Comparison of ENCODE assay signal across 8 mouse cellular contexts in genomic region chr11:94629884-94630198, GRCm38 (mm10). TPM values are rescaled to one million over a fixed set of nuclear protein-coding genes. Genes with fewer than 3 reads are reported as not detected.
DNase-seq lines count a peak whose midpoint lies in the region; ATAC-seq and TF ChIP-seq lines count a peak whose summit lies in the region.

No protein-coding gene starts in this region.

- peak overlapping the region; percentile 84 for H3ac ChIP-seq in myocyte (ENCODE audit: control insufficient read depth, insufficient read length)

- 1% methylated on average over 25 of the region's 28 CpGs for WGBS in embryonic facial prominence, embryonic 11.5 days
- WGBS in intestine, embryonic 16.5 days = under 1% methylated on average over 28 of the region's 28 CpGs

- peak overlapping the region; percentile 81 for H3K4me2 ChIP-seq in embryonic facial prominence, embryonic 11.5 days (ENCODE audit: low read depth, low read length)
- H3K4me2 ChIP-seq in intestine, embryonic 16.5 days (ENCODE audit: low read depth, low read length) = peak overlapping the region; percentile 73
- peak overlapping the region; percentile 94 for H3K4me2 ChIP-seq in myocyte (ENCODE audit: low read depth)

- no peaks in the 10 kb centered on the region for H3K9me3 ChIP-seq in embryonic facial prominence, embryonic 11.5 days (replicated peaks; ENCODE audit: control insufficient read depth, low read length)
- no peaks in the 10 kb centered on the region for H3K9me3 ChIP-seq in intestine, embryonic 16.5 days (ENCODE audit: control insufficient read depth, low read length)

- peaks cover 41% of the 10 kb centered on the region for H3K79me2 ChIP-seq in myocyte (ENCODE audit: control insufficient read depth, insufficient read depth)

- H3K27me3 ChIP-seq in embryonic facial prominence, embryonic 11.5 days (ENCODE audit: control insufficient read depth, insufficient read depth, low read length) = no peaks in the 10 kb centered on the region
- no peaks in the 10 kb centered on the region for H3K27me3 ChIP-seq in intestine, embryonic 16.5 days (replicated peaks; ENCODE audit: control insufficient read depth, insufficient read depth, low read length)
- no peaks in the 10 kb centered on the region for H3K27me3 ChIP-seq in myocyte (ENCODE audit: control insufficient read depth, insufficient read depth, insufficient read length)

- peak overlapping the region; percentile 99 for H3K4me3 ChIP-seq in layer of hippocampus, adult 2 months
- peak overlapping the region; percentile 94 for H3K4me3 ChIP-seq in embryonic facial prominence, embryonic 11.5 days (ENCODE audit: low read depth, low read length)
- H3K4me3 ChIP-seq in intestine, embryonic 16.5 days (ENCODE audit: low read length) = peak overlapping the region; percentile 92
- H3K4me3 ChIP-seq in myocyte = peak overlapping the region; percentile 93

- H3K4me1 ChIP-seq in embryonic facial prominence, embryonic 11.5 days (ENCODE audit: control insufficient read depth, insufficient read depth, low read length) = no peaks in the 10 kb centered on the region
- peaks cover 16% of the 10 kb centered on the region; the same call in 1 of the 2 replicates for H3K4me1 ChIP-seq in intestine, embryonic 16.5 days (ENCODE audit: control insufficient read depth, insufficient read depth, low read length)

- no peak for DNase-seq in layer of hippocampus, adult 2 months (ENCODE audit: low spot score in 2 of 2)
- DNase-seq in layer of hippocampus, adult 18-20 months (ENCODE audit: low spot score in 2 of 2) = no peak
- DNase-seq in embryonic facial prominence, embryonic 11.5 days (ENCODE audit: low spot score) = no peak
- no peak for DNase-seq in thymus, postnatal 0 days (ENCODE audit: low spot score)
- DNase-seq in thymus, postnatal 25 days = no peak
- no peak for DNase-seq in ovary, postnatal 14 days (ENCODE audit: low spot score)

- H3K36me3 ChIP-seq in embryonic facial prominence, embryonic 11.5 days (replicated peaks; ENCODE audit: control insufficient read depth, insufficient read depth, low read depth, low read length) = peaks cover 11% of the 10 kb centered on the region
- 0 out of 2 replicates have a peak, but pooled peaks cover 5% of the 10 kb centered on the region for H3K36me3 ChIP-seq in intestine, embryonic 16.5 days (ENCODE audit: control insufficient read depth, insufficient read depth, low read length)
- H3K36me3 ChIP-seq in myocyte (ENCODE audit: control insufficient read depth, insufficient read depth) = peaks cover 25% of the 10 kb centered on the region

- TF ChIP-seq CTCF in layer of hippocampus, adult 2 months (conservative IDR thresholded peaks at IDR 0.05) = no peak

- H3K9ac ChIP-seq in embryonic facial prominence, embryonic 11.5 days (replicated peaks; ENCODE audit: low read length) = peak overlapping the region; percentile 89
- H3K9ac ChIP-seq in intestine, embryonic 16.5 days (ENCODE audit: low read depth, low read length) = peak overlapping the region; percentile 91

- H3K27ac ChIP-seq in layer of hippocampus, adult 2 months = peak overlapping the region; percentile 91
- H3K27ac ChIP-seq in embryonic facial prominence, embryonic 11.5 days (replicated peaks; ENCODE audit: low read depth, low read length) = no peak overlapping the region; the same call in 1 of the 2 replicates
- H3K27ac ChIP-seq in intestine, embryonic 16.5 days (ENCODE audit: low read length) = peak overlapping the region; percentile 90

- TF ChIP-seq POLR2A in myocyte (IDR thresholded peaks at IDR 0.05; ENCODE audit: insufficient read length, low read depth) = no peak

- peak; percentile 48; the same call in 1 of the 2 replicates for ATAC-seq in embryonic facial prominence, embryonic 11.5 days (replicated peaks; ENCODE audit: insufficient number of reproducible peaks, low FRiP score, low TSS enrichment, low read depth)
- ATAC-seq in intestine, embryonic 16.5 days = peak; percentile 55

TF ChIP-seq in myocyte, 11 proteins besides CTCF, POLR2A, EP300 and RAD21:
- no peak for TF ChIP-seq MYOD1 (IDR thresholded peaks at IDR 0.05; ENCODE audit: control insufficient read depth in 1 of 3, insufficient read length in 2 of 3, low read depth in 2 of 3)

RNA-seq across cellular contexts. Expression of gene Lrrc59, which starts 0.3 kb away (rescaled TPM):
- 10 to 100 TPM; 74.8 to 75.8 TPM for total RNA-seq in layer of hippocampus, adult 2 months (2021)
- 10 to 100 TPM; 78.3 to 87.0 TPM for total RNA-seq in layer of hippocampus, adult 18-20 months (2021)
- polyA plus RNA-seq in embryonic facial prominence, embryonic 11.5 days (2014; fragmentation: Nextera tagmentation; extraction: Ambion mirVana) = 171 and 185 TPM in 2 replicates
- polyA plus RNA-seq in intestine, embryonic 16.5 days (2015; fragmentation: Nextera tagmentation; extraction: Ambion mirVana) = 254 and 256 TPM in 2 replicates
- 208 TPM for polyA plus RNA-seq in myocyte (2012; fragmentation: generic; extraction: Trizol)
- polyA plus RNA-seq in thymus, postnatal 0 days (2015; fragmentation: Nextera tagmentation; extraction: Ambion mirVana) = 114 and 118 TPM in 2 replicates

RNA-seq across cellular contexts. Expression of gene Mrpl27, which starts 23.7 kb away (rescaled TPM):
- 10 to 100 TPM; 60.8 to 66.0 TPM for total RNA-seq in layer of hippocampus, adult 2 months (2021)
- total RNA-seq in layer of hippocampus, adult 18-20 months (2021) = 10 to 100 TPM; 74.4 to 79.3 TPM
- 122 and 136 TPM in 2 replicates for polyA plus RNA-seq in embryonic facial prominence, embryonic 11.5 days (2014; fragmentation: Nextera tagmentation; extraction: Ambion mirVana)
- polyA plus RNA-seq in intestine, embryonic 16.5 days (2015; fragmentation: Nextera tagmentation; extraction: Ambion mirVana) = 141 and 151 TPM in 2 replicates
- 59.9 TPM for polyA plus RNA-seq in myocyte (2012; fragmentation: generic; extraction: Trizol)
- polyA plus RNA-seq in thymus, postnatal 0 days (2015; fragmentation: Nextera tagmentation; extraction: Ambion mirVana) = 109 and 134 TPM in 2 replicates

RNA-seq across cellular contexts. Expression of gene Eme1, which starts 23.9 kb away (rescaled TPM):
- total RNA-seq in layer of hippocampus, adult 2 months (2021) = under 1 TPM; 0.27 to 0.41 TPM
- total RNA-seq in layer of hippocampus, adult 18-20 months (2021) = under 1 TPM in 1 of 2 experiments, not detected in 1; 0.25 TPM
- 47.0 and 51.7 TPM in 2 replicates for polyA plus RNA-seq in embryonic facial prominence, embryonic 11.5 days (2014; fragmentation: Nextera tagmentation; extraction: Ambion mirVana)
- polyA plus RNA-seq in intestine, embryonic 16.5 days (2015; fragmentation: Nextera tagmentation; extraction: Ambion mirVana) = 14.4 and 16.0 TPM in 2 replicates
- polyA plus RNA-seq in myocyte (2012; fragmentation: generic; extraction: Trizol) = 2.7 TPM
- polyA plus RNA-seq in thymus, postnatal 0 days (2015; fragmentation: Nextera tagmentation; extraction: Ambion mirVana) = 16.2 and 16.8 TPM in 2 replicates

RNA-seq across cellular contexts. Expression of gene Acsf2, which starts 28.2 kb away (rescaled TPM):
- total RNA-seq in layer of hippocampus, adult 2 months (2021) = 10 to 100 TPM; 18.7 to 19.5 TPM
- 10 to 100 TPM; 17.2 to 19.2 TPM for total RNA-seq in layer of hippocampus, adult 18-20 months (2021)
- 6.8 and 7.1 TPM in 2 replicates for polyA plus RNA-seq in embryonic facial prominence, embryonic 11.5 days (2014; fragmentation: Nextera tagmentation; extraction: Ambion mirVana)
- 3.0 and 3.3 TPM in 2 replicates for polyA plus RNA-seq in intestine, embryonic 16.5 days (2015; fragmentation: Nextera tagmentation; extraction: Ambion mirVana)
- polyA plus RNA-seq in myocyte (2012; fragmentation: generic; extraction: Trizol) = 5.8 TPM
- 2.7 and 3.0 TPM in 2 replicates for polyA plus RNA-seq in thymus, postnatal 0 days (2015; fragmentation: Nextera tagmentation; extraction: Ambion mirVana)

RNA-seq across cellular contexts. Expression of gene Xylt2, which starts 47.5 kb away (rescaled TPM):
- 10 to 100 TPM; 25.5 to 27.7 TPM for total RNA-seq in layer of hippocampus, adult 2 months (2021)
- total RNA-seq in layer of hippocampus, adult 18-20 months (2021) = 10 to 100 TPM; 22.8 to 24.6 TPM
- polyA plus RNA-seq in embryonic facial prominence, embryonic 11.5 days (2014; fragmentation: Nextera tagmentation; extraction: Ambion mirVana) = 11.1 and 12.1 TPM in 2 replicates
- polyA plus RNA-seq in intestine, embryonic 16.5 days (2015; fragmentation: Nextera tagmentation; extraction: Ambion mirVana) = 11.3 and 11.6 TPM in 2 replicates
- polyA plus RNA-seq in myocyte (2012; fragmentation: generic; extraction: Trizol) = 14.8 TPM
- 13.0 and 15.4 TPM in 2 replicates for polyA plus RNA-seq in thymus, postnatal 0 days (2015; fragmentation: Nextera tagmentation; extraction: Ambion mirVana)
